Mouse (Mus musculus) skeletal muscle tissue, postnatal 0 days (tissue): ENCODE data around the gene Ubap1. TPM values are rescaled to one million over a fixed set of nuclear protein-coding genes. Genes with fewer than 3 reads are reported as not detected.

ENCODE experiments used
- polyA plus RNA-seq: library from polyadenylated mRNA; unstranded; fragments of >200 nt; fragmentation: Nextera tagmentation; extraction: Ambion mirVana; gene quantifications from 2 replicates; pipeline ENCODE4 v1.2.1, GENCODE M21; 2015

Gene Ubap1
- polyA plus RNA-seq, result 36.6 and 42.9 TPM in 2 replicates

GRCm38 (mm10) chr4:41348584-41349198 lies at the start of gene Ubap1:
Gene Ubap1 (plus strand): TSS chr4:41348996.

GRCm38 (mm10) chr4:41314141-41315129 lies 34.4 kb upstream of the Ubap1 start, which contains the start of gene Dcaf12:
Gene Dcaf12 (minus strand): TSS chr4:41314889.

Other genes with a start within 250 kb of the Ubap1 start
- 9.2 and 10.2 TPM in 2 replicates for gene Nol6, start 224.5 kb upstream of the Ubap1 start, polyA plus RNA-seq
- 36.7 and 40.0 TPM in 2 replicates for gene Ube2r2, start 213.3 kb upstream of the Ubap1 start, polyA plus RNA-seq
- gene Ubap2, start 73.9 kb upstream of the Ubap1 start, polyA plus RNA-seq, result 44.9 and 49.9 TPM in 2 replicates
- gene Dcaf12, start 34.1 kb upstream of the Ubap1 start, polyA plus RNA-seq, result 31.7 and 32.0 TPM in 2 replicates
- gene Kif24, start 115.9 kb downstream of the Ubap1 start, polyA plus RNA-seq, result 1.9 and 2.5 TPM in 2 replicates
- gene Nudt2, start 116.2 kb downstream of the Ubap1 start, polyA plus RNA-seq, result 45.8 and 49.9 TPM in 2 replicates
- gene AI464131, start 154.1 kb downstream of the Ubap1 start, polyA plus RNA-seq, result 34.0 and 35.5 TPM in 2 replicates
- 0.22 and 0.44 TPM in 2 replicates for gene 1110017D15Rik, start 168.3 kb downstream of the Ubap1 start, polyA plus RNA-seq
- gene Fam219a, start 220.5 kb downstream of the Ubap1 start, polyA plus RNA-seq, result 4.0 and 5.8 TPM in 2 replicates
- gene Dnaic1, start 220.8 kb downstream of the Ubap1 start, polyA plus RNA-seq, result 11.0 and 17.3 TPM in 2 replicates